Mouse (Mus musculus): ENCODE data around the gene Col5a1. TPM values are rescaled to one million over a fixed set of nuclear protein-coding genes. Genes with fewer than 3 reads are reported as not detected.

The Col5a1 gene
- polyA plus RNA-seq, 1 experiment: 37.9 TPM

- Histone ChIP-seq H3K79me3 (ENCODE audit: low read depth) (peaks cover 50% of the 10 kb centered on the region), H3K36me3 (ENCODE audit: control insufficient read depth, insufficient read depth) (peaks cover 24% of the 10 kb centered on the region), H3K4me3 (ENCODE audit: insufficient read depth, poor library complexity, severe bottlenecking) (peak overlapping the region; percentile 87), H3K79me2 (ENCODE audit: control insufficient read depth, insufficient read depth) (peaks cover 57% of the 10 kb centered on the region), H3K27me3 (ENCODE audit: control insufficient read depth, insufficient read depth, insufficient read length) (no peaks in the 10 kb centered on the region), H3ac (ENCODE audit: control insufficient read depth, insufficient read length, low read depth) (peak overlapping the region; percentile 96)
- no peak for TF ChIP-seq CTCF (IDR thresholded peaks at IDR 0.05; ENCODE audit: control insufficient read depth, insufficient read depth, insufficient read length)
- peak; percentile 31 for TF ChIP-seq MAX (IDR thresholded peaks at IDR 0.05)
- TF ChIP-seq MYOG (IDR thresholded peaks at IDR 0.05; ENCODE audit: control insufficient read depth, extremely low read depth, insufficient read length): no peak
Observed at GRCm38 (mm10) chr2:27886608-27887460, 609 bp downstream of the Col5a1 start.

GRCm38 (mm10) chr2:27887461-27888264, 1.4 kb downstream of the Col5a1 start:
- peak overlapping the region; percentile 87 for H3K4me3 ChIP-seq (ENCODE audit: insufficient read depth, poor library complexity, severe bottlenecking)
- H3K79me2 ChIP-seq (ENCODE audit: control insufficient read depth, insufficient read depth): peaks cover 65% of the 10 kb centered on the region
- H3K27me3 ChIP-seq (ENCODE audit: control insufficient read depth, insufficient read depth, insufficient read length): no peaks in the 10 kb centered on the region
- H3ac ChIP-seq (ENCODE audit: control insufficient read depth, insufficient read length, low read depth): peak overlapping the region; percentile 96
- TF ChIP-seq MAX (IDR thresholded peaks at IDR 0.05): peak; percentile 32
- TF ChIP-seq CEBPB (IDR thresholded peaks at IDR 0.05; ENCODE audit: low read depth): no peak
- TF ChIP-seq FOSL1 (IDR thresholded peaks at IDR 0.05; ENCODE audit: insufficient read depth, low read length, poor library complexity, severe bottlenecking): no peak
- TF ChIP-seq MYOD1 (IDR thresholded peaks at IDR 0.05; ENCODE audit: control insufficient read depth, insufficient read length, low read depth): no peak
- no peak for TF ChIP-seq CTCF (IDR thresholded peaks at IDR 0.05; ENCODE audit: control insufficient read depth, insufficient read depth, insufficient read length)
- peaks cover 57% of the 10 kb centered on the region for H3K79me3 ChIP-seq (ENCODE audit: low read depth)
- peaks cover 26% of the 10 kb centered on the region for H3K36me3 ChIP-seq (ENCODE audit: control insufficient read depth, insufficient read depth)

DNA sequence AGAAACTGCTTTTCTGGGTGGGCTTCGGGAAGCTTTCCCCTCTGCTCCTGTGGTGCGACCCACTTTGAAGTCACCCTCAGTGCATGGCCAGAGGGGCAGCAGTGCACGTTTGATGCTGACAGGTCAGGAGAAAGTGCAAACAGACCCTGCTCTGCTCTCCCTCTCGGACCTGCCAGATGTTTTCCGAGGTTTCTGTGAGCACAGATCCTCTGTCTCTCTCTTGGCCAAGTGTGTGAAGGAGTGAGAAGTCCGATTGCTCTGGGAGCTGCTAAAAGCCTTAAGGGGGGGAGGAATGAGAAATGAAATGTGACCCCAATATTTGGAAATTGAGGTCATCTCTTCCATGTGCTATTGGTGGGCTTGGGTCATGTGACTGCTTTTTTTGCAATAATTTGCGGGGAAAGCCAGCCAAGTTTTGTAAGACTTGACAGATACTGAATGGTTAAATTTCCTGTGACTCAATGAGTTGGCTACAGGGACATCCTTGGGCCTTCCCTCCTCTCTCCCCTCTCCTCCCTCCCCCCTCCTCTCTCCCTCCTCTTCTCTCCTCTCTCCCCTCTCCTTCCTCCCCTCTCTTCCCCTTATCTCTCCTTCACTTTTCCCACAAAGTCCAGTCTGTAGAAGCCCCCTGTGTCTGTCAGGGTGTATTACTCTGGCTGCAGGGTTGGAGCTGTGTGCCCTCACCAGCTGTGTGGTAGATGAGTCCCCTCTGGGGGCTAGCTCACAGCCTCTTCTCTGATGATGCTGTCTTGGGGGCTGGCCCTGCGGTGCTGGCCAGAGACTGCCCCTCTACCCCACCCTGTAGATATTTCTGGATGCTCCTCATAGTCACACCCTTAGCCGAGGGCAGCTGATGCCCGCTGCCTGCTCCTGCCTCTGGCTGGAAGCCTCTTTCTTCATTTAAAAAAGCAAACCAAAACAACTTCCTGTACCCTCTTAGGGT, 2.6 kb downstream of the Col5a1 start:
- Histone ChIP-seq H3K4me3 (ENCODE audit: insufficient read depth, poor library complexity, severe bottlenecking) (peak overlapping the region; percentile 87), H3K79me2 (ENCODE audit: control insufficient read depth, insufficient read depth) (peaks cover 77% of the 10 kb centered on the region), H3ac (ENCODE audit: control insufficient read depth, insufficient read length, low read depth) (peak overlapping the region; percentile 96), H3K27me3 (ENCODE audit: control insufficient read depth, insufficient read depth, insufficient read length) (no peaks in the 10 kb centered on the region), H3K79me3 (ENCODE audit: low read depth) (peaks cover 68% of the 10 kb centered on the region), H3K36me3 (ENCODE audit: control insufficient read depth, insufficient read depth) (peaks cover 39% of the 10 kb centered on the region)
- TF ChIP-seq MYOG (IDR thresholded peaks at IDR 0.05; ENCODE audit: control insufficient read depth, extremely low read depth, insufficient read length) (no peak), USF1 (IDR thresholded peaks at IDR 0.05; ENCODE audit: low read depth) (peak; percentile 100), CEBPB (IDR thresholded peaks at IDR 0.05; ENCODE audit: low read depth) (peak; percentile 89)

DNA sequence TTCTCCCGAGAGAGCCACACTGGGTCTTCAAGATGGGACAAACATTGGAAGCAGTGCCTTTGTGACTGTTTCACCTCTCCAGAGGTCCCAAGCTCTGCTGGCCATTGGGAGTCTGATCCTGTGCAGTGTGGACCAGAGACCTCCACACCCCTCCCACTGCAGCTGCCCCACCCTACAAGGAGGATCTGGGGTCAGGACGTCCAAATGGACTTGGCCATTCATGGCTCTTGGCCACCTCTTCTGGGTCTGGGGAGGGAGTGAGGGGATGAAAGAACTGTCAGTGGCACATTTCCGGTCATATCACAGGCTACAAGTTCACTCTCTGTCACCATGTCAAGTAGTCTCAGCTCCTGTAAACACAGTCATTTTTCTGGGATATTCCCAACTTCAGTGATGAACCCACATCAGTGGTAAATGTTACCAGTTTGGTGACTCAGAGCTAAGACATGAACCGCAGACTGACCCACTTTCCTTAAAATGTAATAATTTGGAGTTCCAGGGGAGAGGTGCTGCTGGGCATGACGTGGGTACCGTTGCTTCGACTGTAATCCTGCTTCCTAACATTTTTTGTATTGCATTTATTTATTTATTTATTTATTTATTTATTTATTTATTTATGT, 5.8 kb downstream of the Col5a1 start:
- H3K4me3 ChIP-seq (ENCODE audit: insufficient read depth, poor library complexity, severe bottlenecking): no peak overlapping the region
- H3K27me3 ChIP-seq (ENCODE audit: control insufficient read depth, insufficient read depth, insufficient read length): no peaks in the 10 kb centered on the region
- H3K79me2 ChIP-seq (ENCODE audit: control insufficient read depth, insufficient read depth): peaks cover 100% of the 10 kb centered on the region
- TF ChIP-seq MAX (IDR thresholded peaks at IDR 0.05) (peak; percentile 60), MYOD1 (IDR thresholded peaks at IDR 0.05; ENCODE audit: control insufficient read depth, insufficient read length, low read depth) (no peak), MYOG (IDR thresholded peaks at IDR 0.05; ENCODE audit: control insufficient read depth, extremely low read depth, insufficient read length) (no peak), USF1 (IDR thresholded peaks at IDR 0.05; ENCODE audit: low read depth) (no peak), FOSL1 (IDR thresholded peaks at IDR 0.05; ENCODE audit: insufficient read depth, low read length, poor library complexity, severe bottlenecking) (peak; percentile 65), CEBPB (IDR thresholded peaks at IDR 0.05; ENCODE audit: low read depth) (no peak)
- H3K79me3 ChIP-seq (ENCODE audit: low read depth): peaks cover 94% of the 10 kb centered on the region
- no peak overlapping the region for H3ac ChIP-seq (ENCODE audit: control insufficient read depth, insufficient read length, low read depth)
- H3K36me3 ChIP-seq (ENCODE audit: control insufficient read depth, insufficient read depth): peaks cover 64% of the 10 kb centered on the region

DNA sequence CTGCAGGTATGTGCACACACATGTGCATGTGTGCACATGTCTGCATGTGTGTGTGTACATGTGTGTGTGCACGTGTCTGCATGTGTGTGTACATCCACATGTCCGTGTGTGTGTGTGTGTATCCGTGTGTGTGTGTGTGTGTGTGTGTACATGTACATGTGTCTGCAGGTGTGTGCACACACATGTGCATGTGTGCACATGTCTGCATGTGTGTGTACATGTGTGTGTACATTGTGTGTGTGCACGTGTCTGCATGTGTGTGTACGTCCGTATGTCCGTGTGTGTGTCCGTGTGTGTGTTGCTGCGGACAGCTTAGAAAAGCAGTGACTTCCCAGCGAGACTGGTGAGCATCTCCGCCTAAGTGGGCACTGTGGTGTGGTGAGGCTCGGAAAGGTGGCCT, 6.8 kb downstream of the Col5a1 start:
- Histone ChIP-seq H3K79me2 (ENCODE audit: control insufficient read depth, insufficient read depth) (peaks cover 100% of the 10 kb centered on the region), H3K79me3 (ENCODE audit: low read depth) (peaks cover 94% of the 10 kb centered on the region), H3K4me3 (ENCODE audit: insufficient read depth, poor library complexity, severe bottlenecking) (no peak overlapping the region), H3ac (ENCODE audit: control insufficient read depth, insufficient read length, low read depth) (no peak overlapping the region), H3K36me3 (ENCODE audit: control insufficient read depth, insufficient read depth) (peaks cover 69% of the 10 kb centered on the region), H3K27me3 (ENCODE audit: control insufficient read depth, insufficient read depth, insufficient read length) (no peaks in the 10 kb centered on the region)
- TF ChIP-seq CEBPB (IDR thresholded peaks at IDR 0.05; ENCODE audit: low read depth): no peak
- TF ChIP-seq MYOG (IDR thresholded peaks at IDR 0.05; ENCODE audit: control insufficient read depth, extremely low read depth, insufficient read length): no peak
- TF ChIP-seq FOSL1 (IDR thresholded peaks at IDR 0.05; ENCODE audit: insufficient read depth, low read length, poor library complexity, severe bottlenecking): no peak
- no peak for TF ChIP-seq MAX (IDR thresholded peaks at IDR 0.05)
- TF ChIP-seq USF1 (IDR thresholded peaks at IDR 0.05; ENCODE audit: low read depth): no peak
- TF ChIP-seq MYOD1 (IDR thresholded peaks at IDR 0.05; ENCODE audit: control insufficient read depth, insufficient read length, low read depth): no peak
- no peak for TF ChIP-seq CTCF (IDR thresholded peaks at IDR 0.05; ENCODE audit: control insufficient read depth, insufficient read depth, insufficient read length)

Data from C2C12 (cell line).